Mouse (Mus musculus) monocyte, adult 5-6 weeks (primary cell): ENCODE measurements around the gene Nek2. TPM values are rescaled to one million over a fixed set of nuclear protein-coding genes. Genes with fewer than 3 reads are reported as not detected.
A peak's percentile ranks its signal among the peaks of the same experiment; 100 is the strongest.

Experiments used
- ATAC-seq: fragments of 153-309, 156-312 bp; replicated peaks from 2 replicates; pipeline ENCODE4 v1.8.0; 2017; ENCODE audit warnings: mild to moderate bottlenecking; ENCODE audit not compliant: low TSS enrichment, insufficient number of reproducible peaks, severe bottlenecking, poor library complexity, low FRiP score
- total RNA-seq: library from RNA; stranded (forward); fragments of 200-1000, 200-491, 200-594 nt; gene quantifications from 3 replicates; pipeline ENCODE4 v1.2.3, GENCODE M21; 2017

Nek2 gene
- 0.97 to 3.6 TPM (median 1.1 TPM) in 3 replicates for total RNA-seq

DNA sequence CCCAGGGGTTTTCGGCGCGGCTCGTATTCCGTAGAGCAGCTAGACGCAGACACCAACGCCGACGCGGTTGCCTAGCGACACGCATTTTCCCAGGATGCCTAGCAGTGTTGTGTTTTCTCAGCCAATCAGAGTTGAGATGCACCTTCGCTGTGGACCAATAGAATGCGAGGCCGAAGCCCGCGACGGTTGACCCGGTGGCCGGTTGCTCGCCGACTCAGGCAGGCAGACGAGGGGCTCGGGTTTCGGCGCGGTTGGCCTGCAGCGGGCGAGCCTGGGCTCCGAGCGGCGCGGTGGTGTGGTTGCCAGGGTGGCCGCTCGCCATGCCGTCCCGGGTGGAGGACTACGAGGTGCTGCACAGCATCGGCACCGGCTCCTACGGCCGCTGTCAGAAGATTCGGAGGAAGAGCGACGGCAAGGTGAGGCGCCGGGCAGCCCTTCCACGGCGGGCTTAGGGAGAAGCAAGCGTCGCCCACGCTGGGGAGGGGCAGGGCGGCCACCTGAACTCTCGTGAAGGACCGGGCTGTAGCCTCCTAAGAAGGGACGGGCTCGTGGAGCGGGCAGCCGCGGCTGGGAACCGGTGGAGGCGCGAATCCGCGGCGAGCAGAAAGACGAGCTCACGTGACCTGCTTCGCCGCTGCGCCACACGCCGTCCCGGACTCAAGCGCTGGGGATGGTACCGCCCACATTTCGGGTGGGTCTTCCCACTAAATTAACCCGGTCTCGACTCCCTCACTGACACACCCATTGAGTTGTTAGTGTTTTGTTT, at the start of gene Nek2:
Gene Nek2, plus strand, starts transcription at position 119 of the 766 bp plus-strand sequence.
- ATAC-seq = peak; percentile 92

DNA sequence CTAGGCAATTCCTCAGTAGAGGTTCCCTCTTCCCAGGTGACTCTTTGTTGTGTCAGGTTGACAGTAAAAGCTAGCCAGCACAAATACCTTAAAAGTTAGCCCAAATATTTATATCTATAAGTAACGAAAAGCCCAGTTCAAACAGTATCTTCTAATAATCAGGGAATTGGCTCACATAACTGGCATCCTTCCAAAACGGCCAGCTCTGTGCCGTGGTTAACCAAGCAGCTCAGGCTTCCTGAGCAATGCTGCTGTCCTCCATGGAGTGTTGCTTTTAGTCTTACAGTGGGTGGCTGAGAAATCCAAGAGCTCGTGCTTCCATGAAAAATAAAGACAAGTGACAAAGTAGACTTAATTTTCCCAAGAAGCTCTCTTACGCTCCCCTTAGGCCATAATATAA, 47.1 kb upstream of the Nek2 start:
- ATAC-seq = no peak

DNA sequence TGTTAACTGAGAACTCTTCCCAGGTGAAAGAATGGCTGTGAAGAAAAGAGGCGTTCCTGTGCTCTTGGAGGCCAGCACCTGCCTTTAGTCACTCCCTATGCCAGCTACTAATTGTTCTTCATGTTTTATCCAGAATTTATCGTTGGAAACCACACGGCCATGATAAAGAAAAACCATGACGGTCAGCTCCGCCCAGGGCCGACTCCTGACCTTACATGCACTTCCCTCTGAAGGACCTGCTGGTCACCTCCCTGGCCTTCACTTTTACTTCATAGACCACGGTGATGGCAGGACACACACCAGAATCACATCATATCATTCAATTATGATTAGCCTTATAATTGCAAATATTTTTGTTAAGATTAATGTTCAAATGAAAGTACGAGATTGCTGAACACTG, 46.1 kb upstream of the Nek2 start:
- ATAC-seq = no peak

DNA sequence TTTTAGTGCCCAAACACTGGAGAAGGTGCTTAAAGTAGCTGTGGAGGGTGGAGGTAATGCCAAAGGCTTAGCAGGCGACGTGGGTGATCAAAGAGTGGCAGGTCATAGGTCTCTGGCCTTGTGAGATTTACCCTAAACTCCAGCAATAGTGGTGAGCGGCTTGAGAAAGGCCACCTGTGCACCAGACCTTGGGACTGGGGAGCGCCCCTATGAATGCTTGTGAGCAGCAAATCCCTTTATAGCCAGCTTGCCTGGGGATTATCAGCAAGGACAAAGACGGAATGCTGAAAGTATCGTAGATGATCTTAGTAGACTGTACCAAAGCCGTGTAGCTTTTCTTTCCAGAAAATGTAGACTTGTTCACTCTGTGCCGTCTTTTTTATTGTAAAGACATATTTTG, 43.7 kb upstream of the Nek2 start:
- no peak for ATAC-seq

DNA sequence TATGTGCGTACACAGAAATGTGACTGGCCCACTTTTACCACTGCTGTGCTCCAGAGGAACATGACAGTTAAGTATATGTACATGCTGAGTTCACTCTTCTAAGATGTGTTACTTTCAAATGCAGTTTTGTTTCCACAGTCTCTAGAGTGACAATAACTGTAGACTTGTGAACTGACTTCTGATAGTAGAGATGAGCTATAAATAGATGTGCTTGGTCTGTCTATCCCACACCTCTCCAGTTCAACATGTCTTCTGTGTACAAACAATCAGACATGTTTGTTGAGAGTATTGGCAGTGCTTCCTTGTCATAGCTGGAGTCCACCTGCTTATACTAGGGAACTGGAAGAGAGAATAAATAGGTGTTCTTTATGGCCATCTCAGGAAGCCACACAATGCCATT, 40.8 kb upstream of the Nek2 start:
- no peak for ATAC-seq

DNA sequence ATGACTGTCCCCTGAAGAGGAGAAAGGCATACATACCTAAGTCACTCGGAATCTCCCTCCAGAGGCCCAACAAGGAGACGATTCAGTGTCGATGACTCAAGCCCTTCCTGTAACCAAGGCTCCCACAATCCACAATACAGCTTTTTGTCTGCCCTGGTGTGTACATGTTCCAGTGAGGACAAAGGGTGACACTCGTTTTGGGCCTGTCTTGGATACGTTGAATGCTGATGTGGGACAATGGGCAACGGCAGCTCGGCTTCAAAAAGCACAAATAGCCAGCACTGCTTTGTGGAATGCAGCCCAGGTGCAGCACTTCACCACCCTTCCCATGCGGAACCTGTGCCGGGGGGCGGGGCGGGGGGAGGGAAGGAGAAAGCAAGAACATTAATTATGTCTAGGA, 36.1 kb upstream of the Nek2 start:
- ATAC-seq = no peak

DNA sequence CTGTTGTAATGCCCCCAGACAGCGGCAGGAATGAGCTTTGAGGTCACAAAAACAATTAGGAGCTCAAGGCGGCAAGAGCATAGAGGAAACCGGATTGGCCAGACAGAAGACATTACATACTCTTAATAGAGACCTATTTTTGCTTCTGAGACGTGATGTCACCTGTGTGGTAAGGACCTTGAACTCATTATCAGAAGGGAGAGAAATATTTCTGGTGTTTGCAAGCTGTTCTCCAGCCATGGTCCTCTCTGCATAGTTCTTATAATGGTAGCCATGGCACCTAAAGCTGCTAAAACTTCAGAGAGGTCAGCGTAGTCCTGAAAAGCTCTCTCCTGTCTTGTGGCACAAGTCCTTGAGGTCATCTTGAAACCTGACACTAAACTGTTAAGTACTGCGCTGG, 35.0 kb upstream of the Nek2 start:
- ATAC-seq = no peak

DNA sequence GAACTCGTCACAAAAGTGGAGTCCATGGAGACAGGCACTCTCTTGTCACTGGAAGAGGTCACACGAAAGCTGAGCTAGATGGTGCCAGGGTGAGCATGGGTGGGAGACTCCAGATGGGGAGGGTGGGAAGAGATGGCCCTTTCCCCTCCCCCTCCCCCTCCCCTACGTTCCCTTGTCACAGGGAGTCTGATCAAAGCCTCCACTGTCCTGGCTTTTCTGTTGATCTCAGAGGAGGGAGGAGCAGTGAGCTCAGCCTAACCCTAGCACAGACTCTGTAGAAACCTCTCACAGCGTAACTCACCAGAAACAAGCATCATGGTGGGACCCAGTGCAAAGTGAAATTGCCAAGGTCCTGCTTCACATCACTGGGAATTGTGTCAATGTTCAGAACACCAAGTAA, 33.9 kb upstream of the Nek2 start:
- ATAC-seq = no peak

DNA sequence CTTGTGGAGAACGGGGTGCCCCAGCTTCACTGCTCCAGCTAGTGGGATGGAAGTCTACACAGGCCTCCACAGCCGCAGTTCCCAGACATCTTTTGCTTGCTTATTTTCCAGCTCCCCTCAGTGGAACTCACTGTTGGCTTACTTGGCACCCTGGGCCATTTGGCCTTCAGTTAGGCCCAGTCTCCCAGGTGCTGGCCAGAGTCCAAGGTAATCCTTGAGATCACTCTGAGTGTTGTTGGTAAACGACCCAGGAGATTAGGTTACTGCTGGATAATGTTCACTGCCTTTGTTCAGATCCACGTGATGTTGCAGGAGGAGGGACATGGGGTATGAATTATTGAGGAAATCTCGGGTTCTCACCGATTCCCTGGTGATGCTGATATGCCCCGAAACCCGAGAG, 28.3 kb upstream of the Nek2 start:
- ATAC-seq = no peak

DNA sequence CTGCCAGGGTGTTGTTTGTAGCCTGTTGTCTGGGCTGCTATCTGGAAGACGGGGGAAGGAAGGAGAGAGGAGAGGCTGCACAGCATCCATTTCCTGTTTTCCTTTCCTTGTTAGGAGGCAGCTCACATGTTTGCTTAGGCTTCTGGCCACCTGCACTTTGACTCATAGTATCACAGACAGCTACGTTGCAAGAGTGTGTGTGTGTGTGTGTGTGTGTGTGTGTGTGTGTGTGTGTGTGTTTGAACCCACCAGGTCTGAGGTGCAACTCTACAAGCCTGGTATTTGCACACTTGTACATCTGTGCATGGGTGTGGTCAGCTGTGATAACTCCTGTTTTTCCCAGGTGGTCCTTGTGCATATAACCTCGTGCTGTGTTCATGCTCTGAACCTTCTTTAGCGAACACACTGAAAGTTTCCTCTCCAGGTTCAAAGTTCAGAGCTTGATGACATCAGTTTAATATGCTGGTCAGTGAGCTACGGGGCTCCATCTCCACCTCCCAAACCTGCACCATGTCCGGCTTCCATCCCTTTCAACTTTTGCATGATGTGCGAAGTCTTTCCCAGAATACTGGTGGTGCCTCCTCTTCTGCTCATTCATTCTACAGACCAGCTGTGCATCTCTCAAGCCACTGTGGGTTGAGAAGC, 27.2 kb upstream of the Nek2 start:
- no peak for ATAC-seq

DNA sequence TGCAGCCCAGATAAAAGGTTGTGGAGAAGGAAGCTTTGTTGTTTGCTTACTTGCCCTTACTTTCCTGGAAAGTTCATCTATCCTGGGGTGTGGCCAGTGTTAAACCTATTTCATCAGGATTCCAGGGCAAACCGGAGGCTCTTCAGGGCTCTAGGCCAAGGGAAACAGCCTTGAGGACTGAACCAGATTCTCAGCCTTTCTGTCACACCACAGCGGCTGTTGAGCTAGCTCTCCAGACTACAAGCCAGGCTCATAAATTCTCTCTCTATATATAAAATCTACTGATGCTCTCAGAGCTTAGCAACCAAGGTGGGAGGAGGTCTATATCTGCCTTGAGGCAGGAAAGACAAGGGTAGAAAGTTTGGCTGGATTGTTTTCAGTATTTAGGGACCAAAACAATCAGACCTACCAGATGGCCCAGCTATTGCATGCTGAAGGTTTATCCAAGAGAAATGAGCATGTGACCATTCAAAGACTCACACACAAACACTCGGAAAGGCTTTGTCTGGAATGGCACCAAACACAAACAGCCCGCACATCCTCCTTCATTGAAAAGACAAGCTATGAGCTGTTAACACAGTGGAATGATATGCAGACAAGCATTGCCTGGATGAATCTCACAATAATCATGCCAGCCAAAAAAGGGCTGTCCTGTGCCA, 24.9 kb upstream of the Nek2 start:
- ATAC-seq = no peak

DNA sequence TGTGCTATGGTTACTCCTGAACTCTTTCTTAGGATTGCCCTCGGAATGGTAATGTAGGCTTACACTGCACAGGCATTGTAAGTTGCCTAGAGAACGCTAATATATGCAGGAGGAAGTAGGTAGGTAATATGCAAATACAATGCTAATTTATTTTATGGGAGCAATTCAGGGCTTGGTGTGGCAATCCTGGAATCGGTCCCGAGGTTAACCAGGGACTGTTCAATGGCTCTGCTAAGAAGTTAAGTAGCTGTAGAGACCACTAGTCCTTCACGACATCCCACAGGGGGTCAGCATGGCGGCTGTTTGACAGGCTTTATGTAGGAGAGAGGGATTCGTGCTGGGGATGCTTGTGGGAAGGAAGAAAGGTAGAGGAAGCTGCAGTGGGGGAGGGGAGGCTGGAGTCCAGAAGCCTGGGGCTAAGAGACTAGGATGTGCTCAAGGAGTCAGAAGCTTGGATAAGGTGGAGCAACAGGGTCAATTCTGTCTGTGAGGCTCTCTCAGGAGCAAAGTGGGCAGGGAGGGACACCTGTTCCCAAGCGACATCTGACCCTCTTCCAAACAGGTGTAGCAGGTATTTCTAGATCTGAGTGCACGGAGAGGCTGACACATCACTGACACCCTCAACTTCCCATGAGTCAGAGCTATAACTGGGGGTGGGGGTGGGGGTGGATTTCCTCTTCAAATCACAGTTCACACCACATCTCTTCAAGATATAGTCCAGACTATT, 19.0 kb upstream of the Nek2 start:
- no peak for ATAC-seq

DNA sequence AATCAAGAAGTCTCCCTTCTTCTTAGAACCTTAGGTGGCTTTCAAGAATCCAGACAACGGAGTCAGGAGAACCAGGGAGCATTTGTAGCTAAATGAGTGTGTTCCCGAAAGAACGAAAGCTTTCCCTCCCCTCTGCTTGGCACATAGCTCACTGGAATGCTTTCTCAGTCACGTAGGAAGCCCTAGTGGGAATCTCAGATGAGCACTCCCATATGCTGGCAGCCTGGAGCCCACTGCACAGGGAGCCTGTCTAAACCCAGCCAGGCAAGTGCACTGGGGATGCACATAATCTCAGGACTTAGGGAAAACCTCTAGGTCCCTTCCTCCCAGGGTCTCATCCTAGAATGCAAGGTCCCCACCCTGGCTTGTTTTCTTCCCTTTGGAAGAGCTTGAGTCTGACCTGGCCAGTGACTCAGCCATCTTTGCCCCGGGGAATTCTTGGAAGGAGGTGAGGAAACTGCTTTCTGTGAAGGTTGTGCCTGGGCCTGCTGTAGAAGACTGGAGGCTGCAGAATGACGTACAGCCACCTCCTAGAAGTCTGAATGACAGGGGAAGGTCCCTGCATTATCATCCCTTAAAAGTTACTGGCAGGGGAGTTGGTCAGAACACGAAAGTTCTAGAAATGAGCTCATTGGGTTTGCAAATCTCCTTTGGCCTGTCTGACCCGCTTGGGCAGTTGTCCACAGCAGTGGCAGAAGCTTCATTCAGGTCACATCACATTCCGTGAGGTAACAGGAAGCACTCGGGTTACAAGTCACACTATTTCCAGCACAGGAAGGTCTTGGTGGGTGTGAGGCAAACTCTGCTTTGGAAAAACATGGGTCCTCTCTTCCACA, 18.2 kb upstream of the Nek2 start:
- no peak for ATAC-seq

DNA sequence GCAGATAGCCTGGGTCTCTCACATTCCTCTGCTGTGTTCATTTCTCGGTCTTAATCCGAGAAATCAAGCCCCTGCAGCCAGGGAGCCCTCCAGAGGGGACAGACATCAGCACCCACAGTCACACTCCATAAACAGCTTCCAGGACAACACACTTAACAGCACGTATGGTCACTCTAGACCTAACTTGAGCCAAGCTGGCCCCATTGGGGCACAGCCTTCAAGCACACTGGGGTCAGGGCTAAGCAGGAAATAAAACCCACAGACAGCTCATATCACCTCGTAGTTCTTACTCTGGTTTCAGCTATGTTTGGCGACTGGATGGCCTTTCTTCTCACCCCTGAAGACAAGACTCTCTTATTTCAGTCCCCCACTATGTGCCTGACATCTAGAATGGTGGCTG, 16.5 kb upstream of the Nek2 start:
- no peak for ATAC-seq

DNA sequence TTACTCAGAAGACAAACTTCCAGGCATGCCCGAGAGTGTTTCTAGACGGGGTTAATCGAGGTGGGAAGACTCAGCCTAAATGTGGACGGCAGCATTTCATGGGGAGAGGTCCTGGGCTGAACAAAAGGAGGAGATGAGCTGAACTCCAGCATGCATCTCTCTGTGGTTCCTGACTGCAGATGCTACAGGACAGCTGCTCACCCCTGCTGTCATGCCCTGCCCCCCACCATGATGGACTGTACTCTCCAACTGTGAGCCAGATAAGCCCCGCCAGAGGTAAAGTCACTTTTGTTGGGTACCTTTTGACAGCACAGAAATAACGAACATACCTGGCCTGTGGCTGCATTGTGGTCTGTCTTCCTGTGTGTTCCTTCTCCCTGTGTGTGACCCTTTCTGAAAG, 15.5 kb upstream of the Nek2 start:
- no peak for ATAC-seq

DNA sequence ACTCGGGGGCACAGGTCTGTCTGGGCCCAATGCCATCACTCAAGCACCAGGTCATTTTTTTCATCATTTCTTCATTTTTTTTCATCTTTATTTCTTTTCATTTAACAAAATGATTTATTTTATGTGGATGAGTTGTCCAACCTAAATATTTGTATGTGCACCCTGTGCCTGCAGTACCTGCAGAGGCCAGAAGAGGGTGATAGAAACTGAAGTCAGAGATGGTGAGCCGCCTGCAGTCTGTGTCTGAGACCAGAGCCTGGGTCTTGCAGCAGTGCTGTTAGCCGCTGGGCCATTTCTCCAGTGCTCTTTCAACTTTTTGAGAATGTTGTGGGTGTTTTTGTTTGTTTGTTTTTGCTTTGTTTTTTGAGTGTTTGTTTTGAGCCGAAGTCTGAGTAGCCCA, 14.5 kb upstream of the Nek2 start:
- ATAC-seq = no peak

DNA sequence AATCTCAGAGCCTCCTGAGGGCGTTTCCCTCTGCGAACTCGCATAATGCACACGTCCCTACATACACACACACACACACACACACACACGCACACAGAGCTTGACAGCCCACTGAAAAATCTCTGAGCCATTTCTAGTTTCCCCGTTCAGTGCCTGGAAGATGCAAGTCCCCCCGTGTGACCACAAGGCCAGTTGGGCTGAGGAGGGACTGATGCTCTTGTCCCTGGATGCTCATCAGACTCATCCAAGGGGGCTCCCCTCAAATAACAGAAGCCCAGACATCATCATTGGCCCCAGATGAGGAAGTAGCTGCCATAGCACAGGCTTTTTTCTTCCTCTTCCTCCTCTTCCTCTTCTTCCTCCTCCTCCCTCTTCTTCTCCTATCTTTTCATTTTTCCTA, 13.3 kb upstream of the Nek2 start:
- no peak for ATAC-seq

DNA sequence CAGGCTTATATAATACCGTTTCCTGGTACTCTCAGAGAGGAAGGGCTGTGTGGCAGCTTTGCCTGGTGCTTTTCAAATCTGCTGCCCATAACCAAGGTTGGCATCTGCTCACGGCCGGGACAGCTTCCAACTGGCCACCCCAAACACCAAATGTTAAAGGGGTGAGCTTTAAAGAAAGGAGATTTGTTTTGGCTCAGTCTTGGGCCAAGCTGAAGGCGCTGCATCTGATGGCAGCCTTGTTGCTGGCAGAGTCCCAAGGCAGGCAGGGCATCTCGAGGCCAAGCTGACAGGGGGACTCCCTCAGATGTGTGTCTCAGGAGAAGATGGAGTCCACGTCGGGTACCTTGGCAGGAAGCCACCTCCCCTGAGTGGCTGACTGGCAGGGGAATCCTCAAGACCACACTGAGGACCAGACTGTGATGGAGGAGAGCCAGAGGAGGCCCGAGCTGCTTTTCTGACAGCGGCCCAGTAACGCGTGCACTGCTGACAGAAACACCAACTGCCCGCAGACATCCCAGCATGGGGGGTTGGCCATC, 12.5 kb upstream of the Nek2 start:
- ATAC-seq = no peak
